Mouse (Mus musculus) liver, postnatal 0 days (tissue): Measurements from ENCODE around the gene Rab20.

Source experiments
- CTCF ChIP-seq: sonication (generic); IDR thresholded peaks from 2 replicates; pipeline ENCODE4 v1.5.1; 2016; ENCODE audit warnings: antibody characterized with exemption, low read depth
- EP300 ChIP-seq: IDR thresholded peaks from 2 replicates; pipeline ENCODE4 v1.6.1; 2016; ENCODE audit warnings: antibody characterized with exemption, low read depth, mild to moderate bottlenecking

DNA sequence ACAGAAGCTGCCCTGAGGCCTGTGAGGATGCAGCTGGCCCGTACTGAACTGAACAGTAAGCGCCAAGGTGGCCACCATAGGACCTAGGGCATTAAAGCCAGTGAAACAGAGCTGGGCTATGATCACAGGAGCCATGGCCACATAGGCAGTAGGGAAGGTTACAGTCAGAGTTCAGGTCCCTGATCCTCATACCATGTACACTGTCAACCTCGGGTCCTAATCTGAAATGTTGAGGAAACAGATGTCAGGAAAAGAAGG, 13.9 kb downstream of the Rab20 start:
- TF ChIP-seq CTCF: no peak
- no peak for TF ChIP-seq EP300
